ENCODE assay signal across 15 mouse cellular contexts in the genomic region with DNA sequence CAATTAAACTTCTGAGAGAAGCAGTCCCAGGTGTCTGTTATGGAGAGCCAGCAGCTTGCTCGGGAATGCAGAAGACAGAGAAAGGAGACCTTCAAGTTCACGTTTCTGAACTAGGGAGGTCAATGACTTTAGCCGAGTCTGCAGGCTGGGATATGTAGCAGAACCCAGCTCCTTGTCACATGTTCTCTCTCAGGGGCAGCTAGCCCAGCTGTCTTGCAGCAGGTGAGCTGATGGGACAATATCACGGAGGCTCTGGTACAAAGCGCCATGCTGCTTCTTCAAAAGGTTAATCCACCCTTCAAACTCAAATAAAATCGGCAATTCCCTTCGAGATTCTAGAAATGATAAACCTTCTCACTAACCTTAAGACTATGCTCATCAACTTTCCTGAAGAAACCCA.
"Had no signal": no experiment of that assay in that cellular context is flagged by ENCODE, and none has a peak within 500 bp of the region (broad histone marks: within the 10 kb centered on the region; RNA-seq: fewer than 3 reads in every experiment).

No protein-coding gene starts in this region.

- H3K36me3 ChIP-seq: limb, embryonic 13.5 days; liver, embryonic 15.5 days; midbrain, embryonic 13.5 days; neural tube, embryonic 15.5 days; stomach, embryonic 15.5 days had no signal

- ATAC-seq: lung, postnatal 0 days; midbrain, embryonic 13.5 days had no signal

- H3K9ac ChIP-seq: limb, embryonic 13.5 days; liver, embryonic 15.5 days; midbrain, embryonic 13.5 days; neural tube, embryonic 15.5 days; stomach, embryonic 15.5 days had no signal

- H3K4me2 ChIP-seq: limb, embryonic 13.5 days; liver, embryonic 11.5 days; liver, embryonic 15.5 days; midbrain, embryonic 13.5 days; neural tube, embryonic 15.5 days; stomach, embryonic 15.5 days had no signal

- DNase-seq: kidney, adult 9 months; kidney, postnatal 14 days; lung, adult 2 months; lung, postnatal 36 days; right cerebral cortex, postnatal 14 days; thymus, adult 2 months; thymus, postnatal 25 days had no signal

- H3K27ac ChIP-seq: left cerebral cortex, adult 2 months; liver, embryonic 15.5 days; midbrain, embryonic 13.5 days; neural tube, embryonic 15.5 days; stomach, embryonic 15.5 days had no signal

- H3K9me3 ChIP-seq: limb, embryonic 13.5 days; liver, embryonic 15.5 days; midbrain, embryonic 13.5 days; neural tube, embryonic 15.5 days; stomach, embryonic 15.5 days had no signal

- H3K27me3 ChIP-seq: limb, embryonic 13.5 days; liver, embryonic 15.5 days; neural tube, embryonic 15.5 days; stomach, embryonic 15.5 days had no signal

- H3K4me3 ChIP-seq: left cerebral cortex, adult 2 months; limb, embryonic 13.5 days; liver, embryonic 15.5 days; midbrain, embryonic 13.5 days; neural tube, embryonic 15.5 days; stomach, embryonic 15.5 days had no signal
